Mouse (Mus musculus) megakaryocyte, adult 5-6 weeks (primary cell): ENCODE data around the gene Tas2r107. TPM values are rescaled to one million over a fixed set of nuclear protein-coding genes. Genes with fewer than 3 reads are reported as not detected.
"Not testable (repeated sequence)": the region's sequence is repeated elsewhere in the genome, so short reads cannot be mapped to it uniquely, and the experiment has no call there.

Source experiments
- ATAC-seq: 2 replicates; pipeline ENCODE4 v1.8.0; 2016; ENCODE audit warnings: mild to moderate bottlenecking, inconsistent platforms; ENCODE audit not compliant: poor library complexity, severe bottlenecking
- total RNA-seq, 2 experiments: library from RNA; stranded (forward) in 1 of 2; stranded (reverse) in 1 of 2; fragments of 153-499, 151-499 nt in 1 of 2; fragments of 221-1000, 200-1000 nt in 1 of 2; gene quantifications; 2 replicates each; pipeline versions ENCODE4 v1.2.3 to v1.2.4; 2015 to 2017

Tas2r107 gene
- total RNA-seq (2015) = not detected in 2 replicates
- total RNA-seq (2017) = not detected in 2 replicates

- ATAC-seq = no peak
Measured at GRCm38 (mm10) chr6:131660049-131660448, at the start of gene Tas2r107. TSS of gene Tas2r107 (minus strand) at chr6:131660149.

- no peak for ATAC-seq
Measured at GRCm38 (mm10) chr6:131689963-131690362, 30.0 kb upstream of the Tas2r107 start, which contains the start of gene Tas2r114. TSS of gene Tas2r114 (minus strand) at chr6:131690063.

GRCm38 (mm10) chr6:131687395-131687794, 27.4 kb upstream of the Tas2r107 start, which contains the start of gene Tas2r105:
TSS of gene Tas2r105 (minus strand) at chr6:131687495.
- ATAC-seq = no peak

GRCm38 (mm10) chr6:131685644-131686043, 25.7 kb upstream of the Tas2r107 start, which contains the start of gene Tas2r104:
TSS of gene Tas2r104 (minus strand) at chr6:131685744.
- no peak for ATAC-seq

- ATAC-seq = no peak
Measured at GRCm38 (mm10) chr6:131678786-131679185, 18.8 kb upstream of the Tas2r107 start, which contains the start of gene Tas2r106. TSS of gene Tas2r106 (minus strand) at chr6:131678886.

- no peak for ATAC-seq
Measured at GRCm38 (mm10) chr6:131630812-131631211, 29.1 kb downstream of the Tas2r107 start, which contains the start of gene Tas2r130. TSS of gene Tas2r130 (minus strand) at chr6:131630912.

- ATAC-seq = not testable (repeated sequence)
Measured at GRCm38 (mm10) chr6:131609956-131610355, 50.0 kb downstream of the Tas2r107 start.

Other genes with a start within 250 kb of the Tas2r107 start
- not detected in 2 replicates for gene 5430401F13Rik, start 173.7 kb downstream of the Tas2r107 start, total RNA-seq (2015)
- not detected in 2 replicates for gene 5430401F13Rik, start 173.7 kb downstream of the Tas2r107 start, total RNA-seq (2017)
- gene Gm6619, start 173.7 kb downstream of the Tas2r107 start, total RNA-seq (2015) = not detected in 2 replicates
- gene Gm6619, start 173.7 kb downstream of the Tas2r107 start, total RNA-seq (2017) = not detected in 2 replicates
- gene Tas2r130, start 29.2 kb downstream of the Tas2r107 start, total RNA-seq (2015) = not detected in 2 replicates
- gene Tas2r130, start 29.2 kb downstream of the Tas2r107 start, total RNA-seq (2017) = not detected in 2 replicates
- not detected in 2 replicates for gene Tas2r106, start 18.7 kb upstream of the Tas2r107 start, total RNA-seq (2015)
- not detected in 2 replicates for gene Tas2r106, start 18.7 kb upstream of the Tas2r107 start, total RNA-seq (2017)
- gene Tas2r104, start 25.6 kb upstream of the Tas2r107 start, total RNA-seq (2015) = not detected in 2 replicates
- not detected in 2 replicates for gene Tas2r104, start 25.6 kb upstream of the Tas2r107 start, total RNA-seq (2017)
- gene Tas2r105, start 27.3 kb upstream of the Tas2r107 start, total RNA-seq (2015) = not detected in 2 replicates
- not detected in 2 replicates for gene Tas2r105, start 27.3 kb upstream of the Tas2r107 start, total RNA-seq (2017)
- gene Tas2r114, start 29.9 kb upstream of the Tas2r107 start, total RNA-seq (2015) = not detected in 2 replicates
- gene Tas2r114, start 29.9 kb upstream of the Tas2r107 start, total RNA-seq (2017) = not detected in 2 replicates